Mouse (Mus musculus): ENCODE results near the gene Srp54c. TPM values are rescaled to one million over a fixed set of nuclear protein-coding genes. Genes with fewer than 3 reads are reported as not detected.

Gene Srp54c
- polyA plus RNA-seq, 1 experiment from 2014 or later = 71.0 TPM

DNA sequence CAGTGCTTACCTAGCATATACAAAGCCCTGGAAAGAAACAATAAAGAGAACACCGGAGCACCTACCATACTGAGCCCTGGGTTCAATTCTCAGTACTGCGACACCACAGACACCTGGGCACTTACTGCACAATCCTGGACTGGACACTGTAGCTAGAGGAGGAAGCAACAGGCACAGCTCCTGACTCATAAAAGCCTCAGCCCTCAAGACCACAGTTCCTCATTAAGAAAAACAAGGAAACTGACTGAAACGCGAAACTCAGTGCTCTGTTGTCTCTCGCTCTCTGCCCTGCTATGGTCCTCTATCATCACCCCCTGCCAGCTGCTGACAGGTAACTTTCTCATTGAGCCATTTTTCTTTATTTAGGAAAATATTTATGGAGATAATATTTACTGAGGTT is 69.4 kb downstream of the Srp54c start, which contains the start of gene 1110008L16Rik:
Gene 1110008L16Rik (plus strand): TSS at position 242 of the 400 bp plus-strand sequence.
- ATAC-seq (replicated peaks) = no peak
- Histone ChIP-seq H3K4me2 (no peak within 1 kb of the TSS), H3K9me3 (no peaks in the 10 kb centered on the region), H3K4me1 (peaks cover 33% of the 10 kb centered on the region), H3K9ac (no peak within 1 kb of the TSS), H3K36me3 (replicated peaks) (peaks cover 19% of the 10 kb centered on the region), H3K27me3 (replicated peaks) (no peaks in the 10 kb centered on the region), H3K4me3 (no peak within 1 kb of the TSS), H3K27ac (no peak within 1 kb of the TSS)
- WGBS = 92% methylated on average over 5 of the region's 5 CpGs

DNA sequence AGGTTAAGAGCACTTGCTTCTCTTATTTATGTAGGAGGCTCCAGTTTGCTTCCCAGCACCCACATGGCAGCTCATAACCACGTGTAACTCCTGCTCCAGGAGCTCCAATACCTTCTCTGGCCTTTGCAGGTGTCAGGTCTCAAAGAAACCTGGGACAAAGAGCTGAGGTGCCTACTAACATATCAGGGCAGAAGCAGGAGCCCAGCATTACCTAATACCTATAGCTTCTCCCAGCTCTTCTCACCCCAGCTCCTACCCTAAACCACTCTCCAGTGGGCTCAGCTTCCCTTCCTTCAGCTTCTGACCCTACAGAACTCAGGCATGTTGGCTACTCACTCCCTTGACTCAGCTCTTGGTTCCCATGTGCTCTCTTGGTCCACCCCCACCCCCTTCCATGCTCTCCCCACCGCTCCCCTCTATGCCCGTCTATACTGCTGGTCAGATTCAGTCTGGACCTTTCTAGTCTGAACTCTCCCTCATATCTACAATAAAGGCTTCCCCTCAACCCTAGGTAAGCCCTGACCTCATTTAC is 70.9 kb downstream of the Srp54c start:
- WGBS = 82% methylated on average over 3 of the region's 3 CpGs
- no peak overlapping the region for H3K27ac ChIP-seq
- peaks cover 37% of the 10 kb centered on the region for H3K4me1 ChIP-seq
- no peaks in the 10 kb centered on the region for H3K9me3 ChIP-seq
- no peak for ATAC-seq (replicated peaks)
- peak overlapping the region; percentile 75 for H3K4me3 ChIP-seq
- no peaks in the 10 kb centered on the region for H3K27me3 ChIP-seq (replicated peaks)
- H3K36me3 ChIP-seq (replicated peaks) = peaks cover 17% of the 10 kb centered on the region
- H3K9ac ChIP-seq = no peak overlapping the region
- peak overlapping the region; percentile 75 for H3K4me2 ChIP-seq

DNA sequence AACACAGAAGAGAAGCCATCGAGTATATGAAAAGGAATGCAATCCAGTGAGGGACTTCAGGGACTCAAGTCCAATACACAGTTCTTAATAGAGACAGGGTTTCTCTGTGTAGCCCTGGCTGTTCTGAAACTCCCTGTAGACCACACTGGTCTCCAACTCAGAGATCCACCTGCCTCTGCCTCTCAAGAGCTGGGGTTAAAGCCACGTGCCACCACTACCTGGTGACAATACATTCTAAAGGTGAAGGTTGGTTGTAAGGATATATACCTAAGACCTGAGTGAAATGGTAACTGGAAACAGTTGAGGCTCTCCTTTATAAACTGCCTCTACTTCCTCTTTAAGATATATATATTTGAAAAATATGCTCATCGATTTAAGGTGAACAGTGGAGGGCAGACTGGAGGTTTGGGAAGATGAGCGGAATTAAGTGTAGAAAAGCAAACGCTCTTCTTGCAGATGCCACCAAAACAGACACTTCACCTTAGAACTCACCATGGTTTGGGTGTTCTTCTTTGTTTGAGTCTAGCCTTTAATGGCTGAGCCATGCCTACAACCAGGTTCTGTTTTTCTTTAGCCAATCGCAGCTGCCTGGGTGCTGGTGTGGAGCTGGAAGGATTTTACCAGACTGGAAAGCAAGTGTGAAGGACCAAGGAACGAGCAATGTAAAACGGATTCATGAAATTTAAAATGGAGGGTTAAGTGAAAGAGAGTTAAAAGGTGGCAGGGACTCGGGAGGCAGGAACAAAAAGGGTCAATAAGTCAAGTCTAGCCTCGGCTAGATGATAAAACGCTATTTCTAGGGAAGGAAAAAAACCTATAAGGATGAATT is 71.7 kb downstream of the Srp54c start:
- Histone ChIP-seq H3K4me3 (peak overlapping the region; percentile 75), H3K27ac (peak overlapping the region; percentile 84), H3K9me3 (no peaks in the 10 kb centered on the region), H3K4me1 (peaks cover 37% of the 10 kb centered on the region), H3K9ac (peak overlapping the region; percentile 71), H3K4me2 (peak overlapping the region; percentile 75), H3K36me3 (replicated peaks) (peaks cover 13% of the 10 kb centered on the region), H3K27me3 (replicated peaks) (no peaks in the 10 kb centered on the region)
- no peak for ATAC-seq (replicated peaks)
- WGBS = 47% methylated on average over 11 of the region's 11 CpGs

DNA sequence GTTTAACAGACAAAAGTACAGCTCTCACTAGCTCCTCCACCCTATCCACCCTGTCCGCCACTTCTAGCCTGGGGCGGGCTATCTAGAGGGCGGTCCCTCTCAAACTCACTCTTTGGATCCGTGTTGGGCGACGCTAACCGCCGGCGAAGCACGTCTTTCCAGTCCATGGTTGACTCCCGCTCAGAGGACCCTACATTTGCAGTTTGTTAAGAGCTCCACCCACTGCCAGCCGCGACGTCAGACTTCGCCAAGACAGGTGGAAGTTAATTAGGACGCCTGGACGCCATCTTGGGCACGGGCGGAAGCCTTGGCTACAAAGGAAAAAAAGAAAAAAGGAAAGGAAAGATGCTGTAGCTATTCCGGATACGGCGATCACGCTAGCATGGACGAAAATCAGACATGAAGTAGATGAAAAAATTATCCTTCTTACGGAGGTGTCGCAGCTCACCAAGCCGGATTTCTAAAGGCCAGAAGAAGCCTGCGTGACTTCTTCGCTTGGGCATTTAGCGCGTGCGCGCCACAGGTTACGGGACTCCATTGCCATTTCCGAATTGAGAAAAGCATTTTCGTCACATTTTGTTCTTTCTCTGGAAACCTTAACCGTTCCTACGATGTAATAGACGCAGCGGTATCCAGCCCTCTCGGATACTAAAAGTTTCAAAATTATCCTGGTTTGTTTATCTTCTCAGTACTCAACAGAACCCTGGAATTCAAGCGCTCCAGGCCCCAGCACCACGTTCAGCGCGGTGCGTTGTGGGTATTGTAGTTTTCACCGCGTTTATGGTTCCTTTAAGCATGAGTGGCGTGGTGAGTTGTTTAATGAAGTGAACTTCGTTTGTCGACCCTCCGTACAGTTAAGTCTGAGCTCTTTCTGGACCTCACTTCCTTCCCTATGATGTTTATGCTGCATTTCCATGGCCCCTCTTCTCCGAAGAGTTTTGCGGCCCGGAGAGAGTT is 72.8 kb downstream of the Srp54c start, which contains the start of gene Ppp2r3c:
Gene Ppp2r3c (minus strand): TSS at position 514 of the 957 bp plus-strand sequence.
- Histone ChIP-seq H3K4me2 (peak within 1 kb of the TSS; percentile 75), H3K9me3 (no peaks in the 10 kb centered on the region), H3K27me3 (replicated peaks) (no peaks in the 10 kb centered on the region), H3K27ac (peak within 1 kb of the TSS; percentile 84), H3K36me3 (replicated peaks) (peaks cover 7% of the 10 kb centered on the region; the same call in 1 of the 2 replicates), H3K4me1 (peaks cover 37% of the 10 kb centered on the region), H3K4me3 (peak within 1 kb of the TSS; percentile 75), H3K9ac (peak within 1 kb of the TSS; percentile 71)
- ATAC-seq (replicated peaks) = peak; percentile 96
- WGBS = under 1% methylated on average over 55 of the region's 55 CpGs

DNA sequence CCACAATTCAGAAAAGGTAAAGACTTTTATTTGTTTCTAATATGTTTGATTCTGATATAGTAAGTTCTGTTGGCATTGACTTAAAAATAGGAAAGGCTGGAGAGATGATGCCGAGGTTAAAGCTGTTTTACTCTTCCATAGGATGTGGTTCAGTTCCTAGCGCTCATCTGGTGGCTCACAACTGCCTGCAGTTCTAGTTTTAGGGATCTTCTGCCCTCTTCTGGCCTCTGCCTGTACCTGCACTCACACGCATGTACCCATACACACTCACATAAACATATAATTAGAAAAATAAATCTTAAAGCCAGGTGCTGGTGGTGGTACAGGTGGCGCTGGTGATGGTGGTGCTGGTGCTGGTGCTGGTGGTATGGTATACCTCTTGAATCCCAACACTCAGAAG is 76.4 kb downstream of the Srp54c start:
- H3K9me3 ChIP-seq = no peaks in the 10 kb centered on the region

DNA sequence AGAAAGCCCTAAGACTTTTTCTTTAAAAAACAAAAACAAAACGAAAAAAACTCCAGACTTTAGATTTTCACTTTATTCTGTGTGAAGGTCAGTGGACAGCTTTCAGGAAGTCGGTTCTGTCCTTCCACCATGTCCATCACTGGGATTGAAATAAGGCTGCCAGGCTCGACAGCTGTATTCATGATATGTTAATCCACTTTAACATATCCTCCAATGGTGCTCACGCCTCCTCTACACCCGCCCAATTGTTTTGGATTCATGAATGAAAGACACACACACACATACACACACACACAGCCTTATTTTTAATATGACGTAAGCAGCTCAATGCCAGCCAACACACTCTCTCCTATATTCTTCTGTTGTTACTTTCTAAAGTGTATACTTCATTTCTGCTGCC is 77.6 kb downstream of the Srp54c start:
- no peak overlapping the region for H3K9ac ChIP-seq
- H3K9me3 ChIP-seq = no peaks in the 10 kb centered on the region
- WGBS = 66% methylated on average over 6 of the region's 6 CpGs
- ATAC-seq (replicated peaks) = no peak
- no peak overlapping the region for H3K4me2 ChIP-seq
- H3K27ac ChIP-seq = no peak overlapping the region
- H3K36me3 ChIP-seq (replicated peaks) = no peaks in the 10 kb centered on the region
- H3K4me1 ChIP-seq = peaks cover 13% of the 10 kb centered on the region
- H3K4me3 ChIP-seq = no peak overlapping the region
- H3K27me3 ChIP-seq (replicated peaks) = no peaks in the 10 kb centered on the region

More for the DNA sequence above, 76.4 kb downstream of the Srp54c start:
- no peak overlapping the region for H3K27ac ChIP-seq
- H3K9ac ChIP-seq = no peak overlapping the region
- peaks cover 20% of the 10 kb centered on the region for H3K4me1 ChIP-seq
- ATAC-seq (replicated peaks) = no peak
- no peak overlapping the region for H3K4me3 ChIP-seq
- no peak overlapping the region for H3K4me2 ChIP-seq
- no peaks in the 10 kb centered on the region for H3K36me3 ChIP-seq (replicated peaks)
- no peaks in the 10 kb centered on the region for H3K27me3 ChIP-seq (replicated peaks)
- WGBS = 97% methylated on average over 4 of the region's 4 CpGs

DNA sequence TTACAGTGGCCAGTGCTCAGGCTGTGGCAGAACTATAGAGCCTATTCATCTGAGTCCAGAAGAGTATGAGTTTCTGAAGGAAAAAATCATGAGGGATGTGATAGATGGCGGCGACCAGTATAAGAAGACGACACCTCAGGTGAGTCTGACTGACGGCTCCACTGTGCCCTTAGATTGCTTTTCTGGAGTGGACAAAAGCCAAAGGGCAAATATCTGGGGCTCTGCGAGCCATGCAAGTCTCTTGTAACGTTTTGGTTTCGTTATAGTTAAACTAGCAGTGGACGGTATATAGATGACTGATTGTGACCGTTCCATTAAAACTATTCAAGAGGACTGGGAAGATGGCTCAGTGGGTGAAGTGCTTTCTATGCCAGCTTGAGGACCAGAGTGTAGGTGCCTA is 78.8 kb downstream of the Srp54c start:
- H3K9ac ChIP-seq = no peak overlapping the region
- peaks cover 8% of the 10 kb centered on the region for H3K4me1 ChIP-seq
- H3K27ac ChIP-seq = no peak overlapping the region
- no peaks in the 10 kb centered on the region for H3K27me3 ChIP-seq (replicated peaks)
- no peak for ATAC-seq (replicated peaks)
- H3K9me3 ChIP-seq = no peaks in the 10 kb centered on the region
- no peaks in the 10 kb centered on the region for H3K36me3 ChIP-seq (replicated peaks)
- WGBS = 94% methylated on average over 9 of the region's 9 CpGs
- no peak overlapping the region for H3K4me2 ChIP-seq
- H3K4me3 ChIP-seq = no peak overlapping the region

DNA sequence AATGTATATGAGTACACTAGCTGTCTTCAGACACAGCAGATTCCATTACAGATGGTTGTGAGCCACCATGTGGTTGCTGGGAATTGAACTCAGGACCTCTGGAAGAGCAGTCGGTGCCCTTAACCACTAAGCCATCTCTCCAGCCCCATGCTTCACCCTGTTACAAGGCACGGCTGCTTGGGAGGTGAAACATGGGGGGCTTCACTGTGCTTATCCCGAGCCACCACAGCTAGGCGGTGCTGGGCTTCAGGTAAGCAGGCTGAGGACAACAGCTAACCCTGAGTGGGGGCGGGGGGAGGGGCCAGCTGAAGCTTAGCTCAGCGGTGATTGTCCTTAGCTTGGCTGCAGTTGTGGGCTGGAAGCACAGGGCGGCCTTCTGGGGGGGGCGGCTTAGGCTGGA is 79.5 kb downstream of the Srp54c start:
- no peak overlapping the region for H3K27ac ChIP-seq
- no peak overlapping the region for H3K9ac ChIP-seq
- no peak overlapping the region for H3K4me3 ChIP-seq
- H3K27me3 ChIP-seq (replicated peaks) = no peaks in the 10 kb centered on the region
- no peaks in the 10 kb centered on the region for H3K9me3 ChIP-seq
- 71% methylated on average over 8 of the region's 8 CpGs for WGBS
- no peak; the same call in 1 of the 2 replicates for ATAC-seq (replicated peaks)
- H3K36me3 ChIP-seq (replicated peaks) = no peaks in the 10 kb centered on the region
- H3K4me1 ChIP-seq = peaks cover 4% of the 10 kb centered on the region; the same call in 1 of the 2 replicates
- no peak overlapping the region for H3K4me2 ChIP-seq

DNA sequence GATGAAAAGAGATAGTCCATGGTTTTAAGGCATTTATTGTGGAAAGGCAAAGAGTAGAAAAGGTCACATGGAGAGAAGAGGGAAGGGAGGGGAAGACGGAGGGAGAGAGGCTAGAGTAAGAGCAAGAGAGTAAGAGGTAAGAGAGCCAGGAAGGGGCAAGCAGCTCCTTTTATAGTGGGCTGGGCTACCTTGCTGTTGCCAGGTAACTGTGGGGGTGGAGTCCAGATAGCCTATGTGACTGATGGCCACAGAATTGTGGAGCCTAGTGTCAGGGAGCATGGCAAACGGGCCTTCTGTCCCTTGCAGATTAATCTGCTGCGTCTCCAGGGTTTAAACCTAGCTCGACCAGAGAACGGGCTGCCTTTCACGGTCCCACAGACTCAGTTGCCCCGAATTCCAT is 81.9 kb downstream of the Srp54c start:
- H3K36me3 ChIP-seq (replicated peaks) = no peaks in the 10 kb centered on the region
- no peak overlapping the region for H3K4me2 ChIP-seq
- no peak overlapping the region for H3K9ac ChIP-seq
- no peak overlapping the region for H3K27ac ChIP-seq
- H3K27me3 ChIP-seq (replicated peaks) = no peaks in the 10 kb centered on the region
- no peaks in the 10 kb centered on the region for H3K9me3 ChIP-seq
- WGBS = 84% methylated on average over 7 of the region's 7 CpGs
- no peak for ATAC-seq (replicated peaks)
- no peak overlapping the region for H3K4me3 ChIP-seq
- no peaks in the 10 kb centered on the region for H3K4me1 ChIP-seq

Other genes starting within 250 kb of the Srp54c start
- gene Gm20403, start 243.6 kb upstream of the Srp54c start, polyA plus RNA-seq (2015; fragmentation: Nextera tagmentation; extraction: Ambion mirVana) = not detected in 2 replicates
- gene Baz1a, start 215.8 kb upstream of the Srp54c start, polyA plus RNA-seq (2015; fragmentation: Nextera tagmentation; extraction: Ambion mirVana) = 6.6 and 8.0 TPM in 2 replicates
- gene 2700097O09Rik, start 150.1 kb upstream of the Srp54c start, polyA plus RNA-seq (2015; fragmentation: Nextera tagmentation; extraction: Ambion mirVana) = 36.8 and 38.4 TPM in 2 replicates
- 173 and 176 TPM in 2 replicates for gene Srp54a, start 149.9 kb upstream of the Srp54c start, polyA plus RNA-seq (2015; fragmentation: Nextera tagmentation; extraction: Ambion mirVana)
- 61.0 and 65.1 TPM in 2 replicates for gene Fam177a, start 105.7 kb upstream of the Srp54c start, polyA plus RNA-seq (2015; fragmentation: Nextera tagmentation; extraction: Ambion mirVana)
- gene Srp54b, start 75.1 kb upstream of the Srp54c start, polyA plus RNA-seq (2015; fragmentation: Nextera tagmentation; extraction: Ambion mirVana) = 52.9 and 60.9 TPM in 2 replicates
- gene 1700047I17Rik2, start 30.6 kb upstream of the Srp54c start, polyA plus RNA-seq (2015; fragmentation: Nextera tagmentation; extraction: Ambion mirVana) = not detected in 2 replicates
- gene 1110008L16Rik, start 69.4 kb downstream of the Srp54c start, polyA plus RNA-seq (2015; fragmentation: Nextera tagmentation; extraction: Ambion mirVana) = 10.6 and 10.7 TPM in 2 replicates
- 18.8 and 19.7 TPM in 2 replicates for gene Ppp2r3c, start 72.8 kb downstream of the Srp54c start, polyA plus RNA-seq (2015; fragmentation: Nextera tagmentation; extraction: Ambion mirVana)
- gene Psma6, start 154.1 kb downstream of the Srp54c start, polyA plus RNA-seq (2015; fragmentation: Nextera tagmentation; extraction: Ambion mirVana) = 382 and 383 TPM in 2 replicates